Mouse (Mus musculus): ENCODE measurements at regions not wholly inside any gene's neighbourhood (a gene's known extent, or its start where the extent isn't known, plus 50 kb on each side); places are given as distances from the start of the nearest gene placed in this dataset.

GRCm38 (mm10) chr4:125313892-125314291, 176.6 kb upstream of the Grik3 start:
- TF ChIP-seq CTCF (IDR thresholded peaks at IDR 0.05; ENCODE audit: extremely low read depth, insufficient read depth, insufficient read length, insufficient replicate concordance): no peak
- TF ChIP-seq POLR2A (IDR thresholded peaks at IDR 0.05; ENCODE audit: low read depth, low read length): no peak

All from spleen, adult 2 months (tissue).